Mouse (Mus musculus) ES-E14 (cell line): Measurements from ENCODE around the gene Dync1i2. TPM values are rescaled to one million over a fixed set of nuclear protein-coding genes. Genes with fewer than 3 reads are reported as not detected.

Experiments
- DNase-seq: peaks from one replicate; pipeline ENCODE4 v3.0.0-alpha.2; 2013; ENCODE audit warnings: low read depth, low spot score
- H3K27ac ChIP-seq: 2 replicates; pipeline ENCODE4 v1.5.1; 2012; ENCODE audit warnings: low read depth, mild to moderate bottlenecking, low read length, moderate library complexity, mixed read lengths; ENCODE audit not compliant: poor library complexity, insufficient read depth, severe bottlenecking
- H3K36me3 ChIP-seq: 2 replicates; pipeline ENCODE4 v1.6.1; 2012; ENCODE audit warnings: mild to moderate bottlenecking, low read length, moderate library complexity, mixed read lengths; ENCODE audit not compliant: control insufficient read depth, poor library complexity, insufficient read depth, severe bottlenecking
- H3K4me1 ChIP-seq, 2 experiments: fragments of 150-350 bp in 1 of 2; sonication (generic) in 1 of 2; 2 replicates each; pipeline ENCODE4 v1.6.1; 2012; ENCODE audit warnings: low read length in 2 of 2, mild to moderate bottlenecking in 1 of 2, mixed read lengths in 1 of 2; ENCODE audit not compliant: control insufficient read depth in 2 of 2, insufficient read depth in 2 of 2, poor library complexity in 1 of 2
- H3K4me3 ChIP-seq, 2 experiments: fragments of 150-350 bp in 1 of 2; sonication (generic) in 1 of 2; 2 replicates each; pipeline ENCODE4 v1.5.1; 2012; ENCODE audit warnings: low read length in 2 of 2, low read depth in 1 of 2, mild to moderate bottlenecking in 1 of 2, mixed read lengths in 1 of 2; ENCODE audit not compliant: insufficient read depth in 1 of 2, poor library complexity in 1 of 2, severe bottlenecking in 1 of 2
- H3K9ac ChIP-seq: 2 replicates; pipeline ENCODE4 v1.6.1; 2012; ENCODE audit warnings: low read depth, mild to moderate bottlenecking, low read length, mixed read lengths; ENCODE audit not compliant: poor library complexity, insufficient read depth, severe bottlenecking
- H3K9me3 ChIP-seq: fragments of 150-350 bp; sonication (generic); 2 replicates; pipeline ENCODE4 v1.6.1; 2012; ENCODE audit warnings: low read depth, mild to moderate bottlenecking, low read length; ENCODE audit not compliant: control insufficient read depth, insufficient read depth
- CHD2 ChIP-seq: IDR thresholded peaks from 2 replicates; pipeline ENCODE4 v1.6.1; 2014; ENCODE audit warnings: mild to moderate bottlenecking, low read depth, low read length, inconsistent platforms
- HCFC1 ChIP-seq: IDR thresholded peaks from 2 replicates; pipeline ENCODE4 v1.6.1; 2012; ENCODE audit warnings: low read length, inconsistent platforms, borderline replicate concordance; ENCODE audit not compliant: insufficient read depth
- MAFK ChIP-seq: IDR thresholded peaks from 2 replicates; pipeline ENCODE4 v1.6.1; 2014; ENCODE audit warnings: mild to moderate bottlenecking, low read depth, low read length, inconsistent platforms; ENCODE audit not compliant: insufficient read depth
- ZC3H11A ChIP-seq: IDR thresholded peaks from 2 replicates; pipeline ENCODE4 v1.6.1; 2012; ENCODE audit warnings: low read depth, mild to moderate bottlenecking, inconsistent platforms, low read length, borderline replicate concordance
- ZNF384 ChIP-seq: IDR thresholded peaks from 2 replicates; pipeline ENCODE4 v1.6.1; 2012; ENCODE audit warnings: low read depth, low read length, inconsistent platforms
- in situ Hi-C, 2 experiments: fragments of 600-800 bp; cut with MboI; formaldehyde crosslinking; loops; one replicate each; pipeline ENCODE4 v1.15.1; 2025; ENCODE audit warnings: low sequenced_read_pairs in 2 of 2, inconsistent platforms in 1 of 2; ENCODE audit not compliant: unreplicated experiment in 2 of 2
- total RNA-seq: library from RNA; depleted of rRNA; stranded (reverse); fragments of 300-350 nt; gene quantifications from 2 replicates; pipeline ENCODE4 v1.2.3, GENCODE M21; 2012

The Dync1i2 gene
- total RNA-seq, 1 experiment = 38.6 TPM

GRCm38 (mm10) chr2:71268691-71269090, 57.2 kb downstream of the Dync1i2 start:
- no peak overlapping the region for H3K27ac ChIP-seq
- TF ChIP-seq CHD2 (no peak), HCFC1 (no peak), MAFK (no peak), ZNF384 (no peak), ZC3H11A (no peak)
- H3K9ac ChIP-seq = no peak overlapping the region
- no peak overlapping the region for H3K4me3 ChIP-seq
- in situ Hi-C loops = no loop called here
- H3K4me1 ChIP-seq = no peaks in the 10 kb centered on the region
- no peaks in the 10 kb centered on the region for H3K36me3 ChIP-seq
- H3K9me3 ChIP-seq = no peaks in the 10 kb centered on the region
- DNase-seq = no peak

GRCm38 (mm10) chr2:71269332-71269731, 57.8 kb downstream of the Dync1i2 start:
- H3K4me3 ChIP-seq = no peak overlapping the region
- 0 out of 4 replicates have a peak, but pooled peaks cover 0 to 1% of the 10 kb centered on the region in 2 experiments for H3K4me1 ChIP-seq
- no peak overlapping the region for H3K27ac ChIP-seq
- H3K36me3 ChIP-seq = peaks cover 2% of the 10 kb centered on the region; the same call in 1 of the 2 replicates
- H3K9me3 ChIP-seq = no peaks in the 10 kb centered on the region
- TF ChIP-seq ZNF384 (no peak), HCFC1 (no peak), MAFK (no peak), CHD2 (no peak), ZC3H11A (no peak)
- no peak overlapping the region for H3K9ac ChIP-seq
- DNase-seq = no peak
- in situ Hi-C loops = no loop called here

GRCm38 (mm10) chr2:71270085-71270484, 58.6 kb downstream of the Dync1i2 start:
- no peaks in the 10 kb centered on the region for H3K9me3 ChIP-seq
- H3K36me3 ChIP-seq = peaks cover 2% of the 10 kb centered on the region; the same call in 1 of the 2 replicates
- in situ Hi-C loops = no loop called here
- H3K27ac ChIP-seq = no peak overlapping the region
- H3K4me3 ChIP-seq = no peak overlapping the region
- TF ChIP-seq MAFK (no peak), ZNF384 (no peak), ZC3H11A (no peak), CHD2 (no peak), HCFC1 (no peak)
- no peak overlapping the region for H3K9ac ChIP-seq
- H3K4me1 ChIP-seq = 0 out of 4 replicates have a peak, but pooled peaks cover 0 to 1% of the 10 kb centered on the region in 2 experiments
- DNase-seq = no peak

GRCm38 (mm10) chr2:71273955-71274679, 62.6 kb downstream of the Dync1i2 start:
- peaks cover 0 to 7% of the 10 kb centered on the region in 2 experiments; a peak in 1 of 4 replicates for H3K4me1 ChIP-seq
- DNase-seq = no peak
- H3K9me3 ChIP-seq = no peaks in the 10 kb centered on the region
- H3K9ac ChIP-seq = no peak overlapping the region
- H3K36me3 ChIP-seq = peaks cover 8% of the 10 kb centered on the region; the same call in 1 of the 2 replicates
- no peak overlapping the region for H3K27ac ChIP-seq
- in situ Hi-C loops = no loop called here
- no peak overlapping the region for H3K4me3 ChIP-seq
- TF ChIP-seq HCFC1 = no peak
- TF ChIP-seq CHD2 = no peak
- TF ChIP-seq ZNF384 = no peak
- TF ChIP-seq MAFK = no peak
- no peak for TF ChIP-seq ZC3H11A
